Mouse (Mus musculus): ENCODE measurements around the gene Ablim2. TPM values are rescaled to one million over a fixed set of nuclear protein-coding genes. Genes with fewer than 3 reads are reported as not detected.
A peak's percentile ranks its signal among the peaks of the same experiment; 100 is the strongest.

Ablim2 gene
- polyA plus RNA-seq, 1 experiment from 2014 or later, result 0.45 TPM

DNA sequence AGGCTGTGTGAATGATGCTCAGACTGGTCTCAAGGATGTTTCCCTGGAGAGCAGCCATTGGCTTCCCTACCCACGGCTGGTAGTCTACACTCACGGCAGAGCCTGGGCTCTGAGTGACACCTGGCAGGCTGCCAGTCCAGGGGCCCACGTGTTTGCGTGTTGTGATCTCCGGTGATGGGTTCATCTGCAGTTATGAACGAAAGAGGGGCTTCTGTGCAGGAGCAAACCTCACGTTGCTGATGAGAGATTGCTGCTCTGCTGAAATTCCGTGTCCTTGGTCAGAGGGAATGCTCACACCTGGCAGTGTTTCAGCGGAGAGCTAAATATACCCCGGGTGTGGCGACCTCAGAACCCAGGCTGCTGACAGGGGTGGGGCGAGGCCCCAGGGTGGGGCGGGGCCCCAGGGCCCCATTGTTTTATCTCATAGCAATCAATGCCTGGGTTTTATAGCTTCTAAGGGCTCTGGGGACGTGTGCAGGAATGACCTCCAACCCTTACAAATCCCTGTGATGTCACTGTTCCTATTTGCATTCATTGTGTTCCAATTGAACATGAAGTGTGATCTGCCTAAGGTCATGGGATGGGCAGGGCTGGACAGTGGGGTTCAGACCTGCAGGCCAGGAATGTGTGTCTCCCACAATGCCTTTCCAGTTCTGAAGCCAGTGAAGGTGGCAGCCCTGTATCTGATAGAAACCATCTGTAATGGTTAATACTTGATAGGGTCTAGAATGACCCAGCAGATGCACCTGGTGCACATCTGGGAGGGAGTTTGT, 13.4 kb downstream of the Ablim2 start:
- ATAC-seq (ENCODE audit: low read depth), result no peak
- Histone ChIP-seq H3K27me3 (ENCODE audit: control insufficient read depth, insufficient read depth, low read depth, low read length) (no peaks in the 10 kb centered on the region), H3K4me1 (ENCODE audit: control insufficient read depth, low read depth, low read length) (no peaks in the 10 kb centered on the region), H3K4me2 (ENCODE audit: low read depth, low read length) (no peak overlapping the region), H3K36me3 (ENCODE audit: control insufficient read depth, insufficient read depth) (no peaks in the 10 kb centered on the region), H3K9me3 (replicated peaks; ENCODE audit: control insufficient read depth, low read length) (no peaks in the 10 kb centered on the region), H3K9ac (ENCODE audit: low read depth, low read length) (no peak overlapping the region), H3K4me3 (ENCODE audit: low read depth, low read length) (no peak overlapping the region), H3K27ac (ENCODE audit: low read length) (no peak overlapping the region)
- 43% methylated on average over 14 of the region's 14 CpGs for WGBS (ENCODE audit: insufficient replicate concordance)

DNA sequence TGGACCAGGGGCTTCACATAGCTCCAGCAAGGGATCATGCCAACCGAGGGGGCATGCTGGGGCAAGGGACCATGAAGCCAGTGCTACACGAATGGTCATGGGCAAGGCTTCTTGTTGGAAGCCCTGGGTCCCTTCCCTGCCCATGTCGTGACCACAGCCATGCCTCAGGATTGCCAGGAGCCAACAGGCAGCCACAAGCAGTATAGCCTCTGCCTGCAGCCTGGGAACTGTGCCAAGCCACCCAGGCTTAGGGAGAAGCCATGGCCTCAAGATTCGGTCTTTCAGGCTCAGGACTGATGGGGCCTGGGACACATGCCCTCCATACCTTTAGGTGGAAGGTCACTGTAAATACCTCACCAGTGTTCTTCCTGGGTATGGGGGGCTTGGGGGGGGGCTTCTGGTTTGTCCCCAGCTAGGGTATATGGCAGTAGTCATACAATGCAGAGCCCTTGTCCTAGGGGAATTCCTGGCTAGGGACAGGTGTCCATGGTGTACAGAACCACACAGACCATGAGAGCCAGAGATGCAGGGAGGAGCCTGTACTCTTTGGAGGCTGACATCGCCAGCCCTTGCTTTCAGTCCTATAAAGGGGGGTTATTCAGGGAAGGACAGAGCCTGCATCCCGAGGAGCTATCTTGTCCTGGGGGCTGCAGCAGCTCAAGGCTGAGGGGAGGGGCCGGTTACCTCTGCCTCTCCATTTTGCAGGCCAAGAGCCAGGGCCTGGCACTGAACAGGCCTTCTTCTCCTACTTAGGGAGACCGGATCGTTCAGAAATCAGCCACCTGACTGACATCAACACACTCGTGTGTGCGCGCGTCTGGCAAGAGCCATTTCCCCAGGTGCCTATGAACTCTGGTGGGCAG, 15.8 kb downstream of the Ablim2 start:
- 37% methylated on average over 13 of the region's 13 CpGs for WGBS (ENCODE audit: insufficient replicate concordance)
- no peak for ATAC-seq (ENCODE audit: low read depth)
- no peaks in the 10 kb centered on the region for H3K27me3 ChIP-seq (ENCODE audit: control insufficient read depth, insufficient read depth, low read depth, low read length)
- no peak overlapping the region for H3K4me3 ChIP-seq (ENCODE audit: low read depth, low read length)
- no peaks in the 10 kb centered on the region for H3K9me3 ChIP-seq (replicated peaks; ENCODE audit: control insufficient read depth, low read length)
- no peak overlapping the region for H3K27ac ChIP-seq (ENCODE audit: low read length)
- H3K36me3 ChIP-seq (ENCODE audit: control insufficient read depth, insufficient read depth), result no peaks in the 10 kb centered on the region
- H3K4me1 ChIP-seq (ENCODE audit: control insufficient read depth, low read depth, low read length), result no peaks in the 10 kb centered on the region
- no peak overlapping the region for H3K4me2 ChIP-seq (ENCODE audit: low read depth, low read length)
- H3K9ac ChIP-seq (ENCODE audit: low read depth, low read length), result no peak overlapping the region

DNA sequence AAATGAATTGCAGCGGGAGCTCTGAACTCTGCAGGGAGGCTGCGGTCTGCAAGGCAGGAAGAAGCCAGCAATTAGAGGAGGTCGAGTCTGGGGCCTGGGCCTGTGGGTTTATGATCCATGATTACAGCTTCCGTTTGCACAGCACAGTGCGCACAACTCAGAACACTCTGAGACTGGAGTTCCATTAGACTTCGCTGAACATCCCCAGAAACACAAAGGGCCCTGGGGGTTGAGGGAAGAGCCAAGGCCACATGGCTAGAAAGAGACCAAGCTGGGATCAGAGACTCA, 16.4 kb downstream of the Ablim2 start:
- H3K4me3 ChIP-seq (ENCODE audit: low read depth, low read length), result no peak overlapping the region
- no peak for ATAC-seq (ENCODE audit: low read depth)

DNA sequence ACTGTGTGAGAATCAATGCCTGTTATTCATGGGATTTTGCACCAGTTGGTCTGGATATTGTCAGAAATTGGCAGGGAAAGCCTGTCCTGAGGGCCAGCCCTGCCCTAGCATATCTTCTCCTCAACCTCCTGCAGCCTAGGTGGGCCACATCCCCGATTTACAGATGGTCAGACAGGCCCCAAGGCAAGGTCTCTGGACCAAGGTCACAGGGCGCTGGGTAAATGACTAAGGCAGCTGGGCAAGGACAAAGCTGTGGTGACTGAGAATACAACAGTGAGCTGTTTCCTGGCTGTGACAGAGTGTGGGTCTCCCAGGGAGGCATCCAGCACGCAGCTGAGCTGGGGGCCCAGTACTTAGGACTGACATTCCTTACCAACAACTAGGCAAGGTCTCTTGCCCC, 23.4 kb downstream of the Ablim2 start:
- no peak for ATAC-seq (ENCODE audit: low read depth)

More for the DNA sequence above, 16.4 kb downstream of the Ablim2 start:
- Histone ChIP-seq H3K9ac (ENCODE audit: low read depth, low read length) (no peak overlapping the region), H3K9me3 (replicated peaks; ENCODE audit: control insufficient read depth, low read length) (no peaks in the 10 kb centered on the region), H3K4me1 (ENCODE audit: control insufficient read depth, low read depth, low read length) (no peaks in the 10 kb centered on the region), H3K27me3 (ENCODE audit: control insufficient read depth, insufficient read depth, low read depth, low read length) (no peaks in the 10 kb centered on the region), H3K27ac (ENCODE audit: low read length) (no peak overlapping the region), H3K36me3 (ENCODE audit: control insufficient read depth, insufficient read depth) (no peaks in the 10 kb centered on the region), H3K4me2 (ENCODE audit: low read depth, low read length) (no peak overlapping the region)
- 21% methylated on average over 6 of the region's 6 CpGs for WGBS (ENCODE audit: insufficient replicate concordance)

GRCm38 (mm10) chr5:35782648-35783180, 25.0 kb downstream of the Ablim2 start:
- 43% methylated on average over 10 of the region's 10 CpGs for WGBS (ENCODE audit: insufficient replicate concordance)
- H3K4me1 ChIP-seq (ENCODE audit: control insufficient read depth, low read depth, low read length), result no peaks in the 10 kb centered on the region; the same call in 1 of the 2 replicates
- no peak overlapping the region for H3K9ac ChIP-seq (ENCODE audit: low read depth, low read length)
- no peak overlapping the region for H3K4me2 ChIP-seq (ENCODE audit: low read depth, low read length)
- no peak overlapping the region for H3K4me3 ChIP-seq (ENCODE audit: low read depth, low read length)
- no peaks in the 10 kb centered on the region for H3K9me3 ChIP-seq (replicated peaks; ENCODE audit: control insufficient read depth, low read length)
- H3K27ac ChIP-seq (ENCODE audit: low read length), result no peak overlapping the region; the same call in 1 of the 2 replicates
- no peaks in the 10 kb centered on the region for H3K36me3 ChIP-seq (ENCODE audit: control insufficient read depth, insufficient read depth)
- H3K27me3 ChIP-seq (ENCODE audit: control insufficient read depth, insufficient read depth, low read depth, low read length), result no peaks in the 10 kb centered on the region
- peak; percentile 53; the same call in 1 of the 2 replicates for ATAC-seq (ENCODE audit: low read depth)

More for the DNA sequence above, 23.4 kb downstream of the Ablim2 start:
- Histone ChIP-seq H3K9me3 (replicated peaks; ENCODE audit: control insufficient read depth, low read length) (no peaks in the 10 kb centered on the region), H3K4me1 (ENCODE audit: control insufficient read depth, low read depth, low read length) (no peaks in the 10 kb centered on the region; the same call in 1 of the 2 replicates), H3K27ac (ENCODE audit: low read length) (no peak overlapping the region), H3K27me3 (ENCODE audit: control insufficient read depth, insufficient read depth, low read depth, low read length) (no peaks in the 10 kb centered on the region), H3K4me3 (ENCODE audit: low read depth, low read length) (no peak overlapping the region), H3K4me2 (ENCODE audit: low read depth, low read length) (no peak overlapping the region), H3K36me3 (ENCODE audit: control insufficient read depth, insufficient read depth) (no peaks in the 10 kb centered on the region), H3K9ac (ENCODE audit: low read depth, low read length) (no peak overlapping the region)
- WGBS (ENCODE audit: insufficient replicate concordance), result 57% methylated on average over 3 of the region's 3 CpGs

DNA sequence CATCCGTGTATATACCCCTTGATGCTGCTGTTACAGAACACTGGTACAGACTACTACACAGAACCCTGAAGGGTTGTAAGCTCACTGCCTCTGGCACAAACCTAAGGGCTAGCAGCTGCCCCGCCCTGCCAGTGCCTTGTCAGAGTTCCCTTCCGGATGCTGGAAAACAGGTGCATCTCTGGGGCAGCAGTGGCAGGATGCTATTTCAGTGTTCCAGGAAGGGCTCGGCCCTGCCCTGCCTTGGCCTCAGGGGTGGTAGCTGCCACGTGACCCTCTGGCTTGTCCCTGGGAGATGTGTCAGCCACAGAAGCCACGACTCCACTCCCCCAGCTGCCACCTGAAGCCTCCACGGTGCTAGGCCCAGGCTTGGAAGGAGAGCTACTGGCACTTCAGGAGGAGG, 28.2 kb downstream of the Ablim2 start:
- no peak overlapping the region for H3K4me2 ChIP-seq (ENCODE audit: low read depth, low read length)
- no peaks in the 10 kb centered on the region for H3K27me3 ChIP-seq (ENCODE audit: control insufficient read depth, insufficient read depth, low read depth, low read length)
- no peaks in the 10 kb centered on the region; the same call in 1 of the 2 replicates for H3K4me1 ChIP-seq (ENCODE audit: control insufficient read depth, low read depth, low read length)
- H3K4me3 ChIP-seq (ENCODE audit: low read depth, low read length), result no peak overlapping the region
- H3K36me3 ChIP-seq (ENCODE audit: control insufficient read depth, insufficient read depth), result no peaks in the 10 kb centered on the region
- WGBS (ENCODE audit: insufficient replicate concordance), result 41% methylated on average over 7 of the region's 7 CpGs
- H3K9me3 ChIP-seq (replicated peaks; ENCODE audit: control insufficient read depth, low read length), result no peaks in the 10 kb centered on the region
- ATAC-seq (ENCODE audit: low read depth), result no peak
- H3K9ac ChIP-seq (ENCODE audit: low read depth, low read length), result no peak overlapping the region
- no peak overlapping the region for H3K27ac ChIP-seq (ENCODE audit: low read length)

DNA sequence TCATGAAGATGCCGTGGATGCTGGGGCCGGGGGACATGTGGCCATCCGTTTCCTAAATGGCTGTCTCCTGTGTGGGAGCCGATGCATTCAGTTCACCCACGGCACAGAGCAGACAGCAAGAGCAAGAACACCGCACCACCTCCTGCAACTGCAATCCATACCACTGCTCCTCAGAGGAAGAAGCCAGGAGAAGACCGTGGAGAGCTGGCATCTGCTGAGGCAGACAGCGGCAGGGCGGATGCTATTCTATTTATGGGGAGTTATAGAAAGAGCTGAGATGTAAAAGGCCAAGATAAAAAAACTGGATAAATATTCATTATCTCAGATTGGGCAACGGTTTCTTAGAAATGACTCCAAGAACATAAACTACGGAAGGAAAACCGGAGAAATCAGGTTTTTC, 30.2 kb downstream of the Ablim2 start:
- no peaks in the 10 kb centered on the region for H3K36me3 ChIP-seq (ENCODE audit: control insufficient read depth, insufficient read depth)
- H3K4me2 ChIP-seq (ENCODE audit: low read depth, low read length), result no peak overlapping the region
- no peak overlapping the region for H3K27ac ChIP-seq (ENCODE audit: low read length)
- H3K9me3 ChIP-seq (replicated peaks; ENCODE audit: control insufficient read depth, low read length), result no peaks in the 10 kb centered on the region
- no peak overlapping the region for H3K4me3 ChIP-seq (ENCODE audit: low read depth, low read length)
- H3K4me1 ChIP-seq (ENCODE audit: control insufficient read depth, low read depth, low read length), result no peaks in the 10 kb centered on the region; the same call in 1 of the 2 replicates
- no peak for ATAC-seq (ENCODE audit: low read depth)
- H3K27me3 ChIP-seq (ENCODE audit: control insufficient read depth, insufficient read depth, low read depth, low read length), result no peaks in the 10 kb centered on the region
- H3K9ac ChIP-seq (ENCODE audit: low read depth, low read length), result no peak overlapping the region
- WGBS (ENCODE audit: insufficient replicate concordance), result 67% methylated on average over 12 of the region's 12 CpGs

DNA sequence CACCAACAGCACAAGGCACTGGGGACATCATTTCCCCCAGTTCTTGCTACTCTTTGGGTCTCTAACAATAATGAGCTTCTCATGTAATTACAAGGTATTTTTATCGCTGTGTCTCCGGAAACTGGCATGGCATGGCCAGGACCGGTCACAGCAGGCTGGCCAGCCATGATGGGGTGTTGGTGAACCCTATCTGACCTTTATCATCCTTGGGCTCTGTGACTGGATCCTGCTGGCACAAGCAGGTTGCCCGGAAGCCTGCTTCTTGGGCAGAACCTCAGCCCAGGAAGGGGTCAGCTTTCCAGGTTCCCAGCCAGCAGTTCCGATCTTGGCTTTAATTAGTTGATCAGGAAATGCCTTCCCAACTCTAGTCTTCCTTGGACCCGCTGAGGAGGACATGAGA, 31.0 kb downstream of the Ablim2 start:
- WGBS (ENCODE audit: insufficient replicate concordance), result 62% methylated on average over 6 of the region's 6 CpGs
- H3K27me3 ChIP-seq (ENCODE audit: control insufficient read depth, insufficient read depth, low read depth, low read length), result no peaks in the 10 kb centered on the region

GRCm38 (mm10) chr5:35789697-35790096, 32.0 kb downstream of the Ablim2 start:
- no peak for ATAC-seq (ENCODE audit: low read depth)
- H3K9me3 ChIP-seq (replicated peaks; ENCODE audit: control insufficient read depth, low read length), result no peaks in the 10 kb centered on the region
- H3K4me3 ChIP-seq (ENCODE audit: low read depth, low read length), result no peak overlapping the region
- 16% methylated on average over 3 of the region's 3 CpGs for WGBS (ENCODE audit: insufficient replicate concordance)
- H3K9ac ChIP-seq (ENCODE audit: low read depth, low read length), result no peak overlapping the region
- no peak overlapping the region for H3K27ac ChIP-seq (ENCODE audit: low read length)
- H3K4me2 ChIP-seq (ENCODE audit: low read depth, low read length), result no peak overlapping the region
- no peaks in the 10 kb centered on the region for H3K27me3 ChIP-seq (ENCODE audit: control insufficient read depth, insufficient read depth, low read depth, low read length)
- no peaks in the 10 kb centered on the region for H3K4me1 ChIP-seq (ENCODE audit: control insufficient read depth, low read depth, low read length)
- no peaks in the 10 kb centered on the region for H3K36me3 ChIP-seq (ENCODE audit: control insufficient read depth, insufficient read depth)

More for the DNA sequence above, 31.0 kb downstream of the Ablim2 start:
- Histone ChIP-seq H3K27ac (ENCODE audit: low read length) (no peak overlapping the region), H3K4me2 (ENCODE audit: low read depth, low read length) (no peak overlapping the region), H3K9me3 (replicated peaks; ENCODE audit: control insufficient read depth, low read length) (no peaks in the 10 kb centered on the region), H3K36me3 (ENCODE audit: control insufficient read depth, insufficient read depth) (no peaks in the 10 kb centered on the region), H3K4me1 (ENCODE audit: control insufficient read depth, low read depth, low read length) (no peaks in the 10 kb centered on the region), H3K9ac (ENCODE audit: low read depth, low read length) (no peak overlapping the region), H3K4me3 (ENCODE audit: low read depth, low read length) (no peak overlapping the region)
- ATAC-seq (ENCODE audit: low read depth), result no peak
